Mouse (Mus musculus) heart, adult 11 months (tissue): ENCODE results near the gene Anxa11.
A peak's percentile ranks its signal among the peaks of the same experiment; 100 is the strongest.
"Not testable (repeated sequence)": the region's sequence is repeated elsewhere in the genome, so short reads cannot be mapped to it uniquely, and the experiment has no call there.

ENCODE experiments used
- DNase-seq: peaks from one replicate; pipeline ENCODE4 v3.0.0; 2022

The Anxa11 gene

GRCm38 (mm10) chr14:25869135-25869878 is 27.4 kb downstream of the Anxa11 start:
- DNase-seq: peak; percentile 93

GRCm38 (mm10) chr14:25872461-25873415 is 30.8 kb downstream of the Anxa11 start:
- DNase-seq: peak; percentile 96

- DNase-seq: not testable (repeated sequence)
These were observed 34.7 kb downstream of the Anxa11 start for GRCm38 (mm10) chr14:25876640-25877039.

GRCm38 (mm10) chr14:25881769-25882168 is 39.8 kb downstream of the Anxa11 start:
- DNase-seq: not testable (repeated sequence)

- DNase-seq: not testable (repeated sequence)
These were observed 43.9 kb downstream of the Anxa11 start for GRCm38 (mm10) chr14:25885886-25886285.

- DNase-seq: not testable (repeated sequence)
These were observed 52.6 kb downstream of the Anxa11 start for GRCm38 (mm10) chr14:25894566-25894965.

GRCm38 (mm10) chr14:25895686-25896085 is 53.7 kb downstream of the Anxa11 start:
- not testable (repeated sequence) for DNase-seq

GRCm38 (mm10) chr14:25903000-25903399 is 61.0 kb downstream of the Anxa11 start, which contains the start of gene Plac9a:
Gene Plac9a, minus strand, starts transcription at chr14:25903100.
- DNase-seq: not testable (repeated sequence)

- DNase-seq: peak; percentile 1
These were observed 63.3 kb downstream of the Anxa11 start for GRCm38 (mm10) chr14:25905243-25905642.

- DNase-seq: not testable (repeated sequence)
These were observed 65.3 kb downstream of the Anxa11 start for GRCm38 (mm10) chr14:25907272-25907671.

GRCm38 (mm10) chr14:25908976-25909375 is 67.0 kb downstream of the Anxa11 start:
- not testable (repeated sequence) for DNase-seq

GRCm38 (mm10) chr14:25918427-25919170 is 76.6 kb downstream of the Anxa11 start:
- DNase-seq: not testable (repeated sequence)

- DNase-seq: not testable (repeated sequence)
These were observed 85.0 kb downstream of the Anxa11 start for GRCm38 (mm10) chr14:25926814-25927561.

- not testable (repeated sequence) for DNase-seq
These were observed 85.6 kb downstream of the Anxa11 start, which contains the start of gene Tmem254a for GRCm38 (mm10) chr14:25927562-25927881. Gene Tmem254a, minus strand, starts transcription at chr14:25927672.
